Mouse (Mus musculus) kidney, embryonic 15.5 days (tissue): ENCODE data around the gene Cul3. TPM values are rescaled to one million over a fixed set of nuclear protein-coding genes. Genes with fewer than 3 reads are reported as not detected.
"Not testable (repeated sequence)": the region's sequence is repeated elsewhere in the genome, so short reads cannot be mapped to it uniquely, and the experiment has no call there.

Experiments used
- ATAC-seq: fragments of 200-750 bp; cut with Nextera tagmentation; replicated peaks from 2 replicates; pipeline ENCODE4 v1.8.0; 2017; ENCODE audit warnings: moderate TSS enrichment; ENCODE audit not compliant: low FRiP score
- H3K27ac ChIP-seq: fragments of 300-500 bp; sonication (generic); 2 replicates; pipeline ENCODE4 v1.5.1; 2015; ENCODE audit warnings: mild to moderate bottlenecking, inconsistent platforms
- H3K27me3 ChIP-seq: fragments of 300-500 bp; sonication (generic); 2 replicates; pipeline ENCODE4 v1.6.1; 2015; ENCODE audit warnings: inconsistent platforms
- H3K36me3 ChIP-seq: fragments of 300-500 bp; sonication (generic); 2 replicates; pipeline ENCODE4 v1.6.1; 2015; ENCODE audit warnings: inconsistent platforms
- H3K4me1 ChIP-seq: fragments of 300-500 bp; sonication (generic); 2 replicates; pipeline ENCODE4 v1.6.1; 2015; ENCODE audit warnings: inconsistent platforms
- H3K4me2 ChIP-seq: fragments of 300-500 bp; sonication (generic); 2 replicates; pipeline ENCODE4 v1.6.1; 2015; ENCODE audit warnings: moderate library complexity, mild to moderate bottlenecking, inconsistent platforms
- H3K4me3 ChIP-seq: fragments of 300-500 bp; sonication (generic); replicated peaks from 2 replicates; pipeline ENCODE4 v1.5.1; 2015; ENCODE audit warnings: mild to moderate bottlenecking, inconsistent platforms
- H3K9ac ChIP-seq: fragments of 300-500 bp; sonication (generic); 2 replicates; pipeline ENCODE4 v1.6.1; 2015; ENCODE audit warnings: mild to moderate bottlenecking, inconsistent platforms
- H3K9me3 ChIP-seq: fragments of 300-500 bp; sonication (generic); replicated peaks from 2 replicates; pipeline ENCODE4 v1.6.1; 2016; ENCODE audit warnings: inconsistent platforms
- WGBS: fragments of 180-500 bp; shearing (Covaris S2); methylation state at CpG from one replicate; pipeline ENCODE4 v1.1.7; 2015; ENCODE audit warnings: mixed read lengths; 5-methylcytosine and 5-hydroxymethylcytosine counted together
- polyA plus RNA-seq: library from polyadenylated mRNA; unstranded; fragments of >200 nt; fragmentation: Nextera tagmentation; extraction: Ambion mirVana; gene quantifications from 2 replicates; pipeline ENCODE4 v1.2.1, GENCODE M21; 2015

Cul3 gene
- polyA plus RNA-seq: 28.5 and 28.7 TPM in 2 replicates

GRCm38 (mm10) chr1:80340436-80341376 lies at the start of gene Cul3:
Gene Cul3 (minus strand): TSS chr1:80340480.
- Histone ChIP-seq H3K9ac (peak within 1 kb of the TSS; percentile 99), H3K4me2 (peak within 1 kb of the TSS; percentile 81), H3K4me3 (peak within 1 kb of the TSS; percentile 96), H3K27ac (peak within 1 kb of the TSS; percentile 98), H3K27me3 (no peaks in the 10 kb centered on the region), H3K36me3 (no peaks in the 10 kb centered on the region), H3K9me3 (no peaks in the 10 kb centered on the region), H3K4me1 (peaks cover 14% of the 10 kb centered on the region; the same call in 1 of the 2 replicates)
- ATAC-seq: peak; percentile 98
- WGBS: 2% methylated on average over 49 of the region's 85 CpGs

- Histone ChIP-seq H3K9ac (no peak overlapping the region), H3K4me1 (no peaks in the 10 kb centered on the region), H3K36me3 (no peaks in the 10 kb centered on the region), H3K9me3 (no peaks in the 10 kb centered on the region), H3K27ac (no peak overlapping the region), H3K27me3 (no peaks in the 10 kb centered on the region), H3K4me3 (no peak overlapping the region), H3K4me2 (no peak overlapping the region)
- WGBS: 82% methylated on average over 7 of the region's 7 CpGs
- no peak for ATAC-seq
Observed at GRCm38 (mm10) chr1:80389518-80389917, 49.2 kb upstream of the Cul3 start.

GRCm38 (mm10) chr1:80383613-80384589 lies 43.6 kb upstream of the Cul3 start:
- Histone ChIP-seq H3K4me3 (no peak overlapping the region), H3K36me3 (no peaks in the 10 kb centered on the region), H3K4me1 (0 out of 2 replicates have a peak, but pooled peaks cover 4% of the 10 kb centered on the region), H3K27ac (no peak overlapping the region), H3K9ac (no peak overlapping the region), H3K27me3 (no peaks in the 10 kb centered on the region), H3K9me3 (no peaks in the 10 kb centered on the region), H3K4me2 (no peak overlapping the region)
- no peak for ATAC-seq
- WGBS: 79% methylated on average over 25 of the region's 25 CpGs

GRCm38 (mm10) chr1:80382928-80383327 lies 42.6 kb upstream of the Cul3 start:
- Histone ChIP-seq H3K4me2 (no peak overlapping the region), H3K36me3 (no peaks in the 10 kb centered on the region), H3K27ac (no peak overlapping the region), H3K9ac (no peak overlapping the region), H3K4me3 (no peak overlapping the region), H3K27me3 (no peaks in the 10 kb centered on the region), H3K4me1 (0 out of 2 replicates have a peak, but pooled peaks cover 4% of the 10 kb centered on the region), H3K9me3 (no peaks in the 10 kb centered on the region)
- 50% methylated on average over 7 of the region's 7 CpGs for WGBS
- ATAC-seq: no peak

GRCm38 (mm10) chr1:80381302-80381701 lies 41.0 kb upstream of the Cul3 start:
- no peak overlapping the region for H3K4me2 ChIP-seq
- no peaks in the 10 kb centered on the region for H3K27me3 ChIP-seq
- H3K9me3 ChIP-seq: no peaks in the 10 kb centered on the region
- no peak for ATAC-seq
- 16% methylated on average over 4 of the region's 4 CpGs for WGBS
- no peak overlapping the region for H3K27ac ChIP-seq
- no peak overlapping the region for H3K9ac ChIP-seq
- 0 out of 2 replicates have a peak, but pooled peaks cover 4% of the 10 kb centered on the region for H3K4me1 ChIP-seq
- H3K36me3 ChIP-seq: no peaks in the 10 kb centered on the region
- no peak overlapping the region for H3K4me3 ChIP-seq

- H3K27ac ChIP-seq: no peak overlapping the region
- no peaks in the 10 kb centered on the region for H3K4me1 ChIP-seq
- WGBS: 88% methylated on average over 3 of the region's 3 CpGs
- no peak overlapping the region for H3K9ac ChIP-seq
- no peak overlapping the region for H3K4me3 ChIP-seq
- ATAC-seq: no peak
- H3K27me3 ChIP-seq: no peaks in the 10 kb centered on the region
- no peaks in the 10 kb centered on the region for H3K36me3 ChIP-seq
- no peaks in the 10 kb centered on the region for H3K9me3 ChIP-seq
- no peak overlapping the region for H3K4me2 ChIP-seq
Observed at GRCm38 (mm10) chr1:80372010-80372409, 31.7 kb upstream of the Cul3 start.

GRCm38 (mm10) chr1:80371189-80371889 lies 31.1 kb upstream of the Cul3 start:
- Histone ChIP-seq H3K9me3 (no peaks in the 10 kb centered on the region), H3K4me3 (no peak overlapping the region), H3K9ac (no peak overlapping the region), H3K36me3 (no peaks in the 10 kb centered on the region), H3K27me3 (no peaks in the 10 kb centered on the region), H3K4me1 (no peaks in the 10 kb centered on the region), H3K4me2 (no peak overlapping the region), H3K27ac (no peak overlapping the region)
- ATAC-seq: no peak
- 88% methylated on average over 3 of the region's 3 CpGs for WGBS

- H3K27ac ChIP-seq: no peak overlapping the region
Observed at GRCm38 (mm10) chr1:80363486-80363885, 23.2 kb upstream of the Cul3 start.

GRCm38 (mm10) chr1:80362946-80363345 lies 22.7 kb upstream of the Cul3 start:
- WGBS: 91% methylated on average over 2 of the region's 2 CpGs
- no peak for ATAC-seq

More at GRCm38 (mm10) chr1:80363486-80363885, 23.2 kb upstream of the Cul3 start:
- Histone ChIP-seq H3K9ac (no peak overlapping the region), H3K4me2 (no peak overlapping the region), H3K4me3 (no peak overlapping the region), H3K36me3 (no peaks in the 10 kb centered on the region), H3K9me3 (no peaks in the 10 kb centered on the region), H3K27me3 (no peaks in the 10 kb centered on the region), H3K4me1 (no peaks in the 10 kb centered on the region)
- no peak for ATAC-seq
- 92% methylated on average over 8 of the region's 8 CpGs for WGBS

GRCm38 (mm10) chr1:80362400-80362799 lies 22.1 kb upstream of the Cul3 start:
- 68% methylated on average over 2 of the region's 2 CpGs for WGBS
- H3K27me3 ChIP-seq: no peaks in the 10 kb centered on the region
- no peaks in the 10 kb centered on the region for H3K9me3 ChIP-seq
- ATAC-seq: no peak
- H3K4me3 ChIP-seq: no peak overlapping the region
- H3K27ac ChIP-seq: no peak overlapping the region
- H3K9ac ChIP-seq: no peak overlapping the region
- no peaks in the 10 kb centered on the region for H3K36me3 ChIP-seq
- H3K4me1 ChIP-seq: no peaks in the 10 kb centered on the region
- no peak overlapping the region for H3K4me2 ChIP-seq

More at GRCm38 (mm10) chr1:80362946-80363345, 22.7 kb upstream of the Cul3 start:
- H3K9ac ChIP-seq: no peak overlapping the region
- no peak overlapping the region for H3K4me2 ChIP-seq
- H3K4me1 ChIP-seq: no peaks in the 10 kb centered on the region
- no peak overlapping the region for H3K27ac ChIP-seq
- H3K27me3 ChIP-seq: no peaks in the 10 kb centered on the region
- no peaks in the 10 kb centered on the region for H3K9me3 ChIP-seq
- H3K36me3 ChIP-seq: no peaks in the 10 kb centered on the region
- no peak overlapping the region for H3K4me3 ChIP-seq

GRCm38 (mm10) chr1:80361771-80362170 lies 21.5 kb upstream of the Cul3 start:
- not testable (repeated sequence) for H3K4me3 ChIP-seq

More at GRCm38 (mm10) chr1:80361771-80362170, 21.5 kb upstream of the Cul3 start:
- WGBS: 87% methylated on average over 2 of the region's 2 CpGs
- ATAC-seq, H3K4me2 ChIP-seq, H3K4me1 ChIP-seq, H3K27me3 ChIP-seq, H3K36me3 ChIP-seq, H3K9ac ChIP-seq, H3K27ac ChIP-seq, H3K9me3 ChIP-seq: not testable (repeated sequence)
